8 mouse cellular contexts compared by ENCODE assay signal in the genomic region with DNA sequence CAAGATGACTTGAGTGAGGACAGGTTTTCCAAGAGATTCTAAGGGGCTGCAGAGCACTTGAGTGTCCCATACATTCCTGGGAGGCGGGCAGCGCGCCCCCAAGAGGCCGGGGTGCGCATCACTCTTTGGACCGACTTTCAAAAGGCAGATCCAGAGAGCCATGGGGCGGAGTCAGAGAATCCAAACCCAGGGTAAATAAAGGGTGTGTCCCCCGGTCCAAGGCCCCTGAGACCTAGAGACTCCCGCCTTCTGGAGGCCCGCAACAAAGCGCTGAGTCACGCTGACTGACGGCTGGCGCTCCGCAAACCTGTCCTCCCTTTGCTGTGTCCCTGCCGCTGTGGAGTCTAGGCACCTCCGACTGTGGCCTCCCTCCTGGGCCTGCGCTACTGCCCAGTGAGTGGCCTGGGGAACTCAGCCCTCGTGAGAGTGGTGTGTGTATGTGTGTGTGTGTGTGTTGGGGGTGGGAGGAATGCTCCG. TPM values are rescaled to one million over a fixed set of nuclear protein-coding genes. Genes with fewer than 3 reads are reported as not detected.
DNase-seq lines count a peak whose midpoint lies in the region; ATAC-seq and TF ChIP-seq lines count a peak whose summit lies in the region.

A gene (plus strand): TSS at position 87 of the 477 bp plus-strand sequence.

- peak; percentile 57; the same call in 1 of the 2 replicates for TF ChIP-seq POLR2A in embryonic fibroblast, embryonic 13.5 days (IDR thresholded peaks at IDR 0.05; ENCODE audit: low read depth, low read length)
- no peak for TF ChIP-seq POLR2A in limb, embryonic 14.5 days (IDR thresholded peaks at IDR 0.05; ENCODE audit: borderline replicate concordance, extremely low read depth, insufficient read depth, insufficient read length)
- TF ChIP-seq POLR2A in spleen, adult 2 months (IDR thresholded peaks at IDR 0.05; ENCODE audit: low read depth, low read length), result no peak

- 12% methylated on average over 19 of the region's 20 CpGs for WGBS in limb, embryonic 14.5 days
- 25% methylated on average over 20 of the region's 20 CpGs for WGBS in midbrain, embryonic 14.5 days
- WGBS in spleen, adult 2 months, result 24% methylated on average over 20 of the region's 20 CpGs

- H3K9me3 ChIP-seq in limb, embryonic 14.5 days (ENCODE audit: control insufficient read depth, low read length), result no peaks in the 10 kb centered on the region
- no peaks in the 10 kb centered on the region for H3K9me3 ChIP-seq in midbrain, embryonic 14.5 days (ENCODE audit: control insufficient read depth, low read length)

- peak within 1 kb of the TSS; percentile 45 for H3K9ac ChIP-seq in limb, embryonic 14.5 days (ENCODE audit: low read depth, low read length, severe bottlenecking)
- no peak within 1 kb of the TSS; the same call in 1 of the 2 replicates for H3K9ac ChIP-seq in midbrain, embryonic 14.5 days (replicated peaks; ENCODE audit: low read length)

- peak within 1 kb of the TSS; percentile 30 for H3K27ac ChIP-seq in embryonic fibroblast, embryonic 13.5 days (ENCODE audit: insufficient read depth, low read length)
- no peak within 1 kb of the TSS for H3K27ac ChIP-seq in limb, embryonic 14.5 days (replicated peaks; ENCODE audit: low read depth, low read length)
- no peak within 1 kb of the TSS for H3K27ac ChIP-seq in midbrain, embryonic 14.5 days (replicated peaks; ENCODE audit: low read depth, low read length)
- H3K27ac ChIP-seq in spleen, adult 2 months (ENCODE audit: insufficient read depth, low read length), result no peak within 1 kb of the TSS

- no peaks in the 10 kb centered on the region for H3K36me3 ChIP-seq in limb, embryonic 14.5 days (ENCODE audit: control insufficient read depth, insufficient read depth, low read length)
- no peaks in the 10 kb centered on the region for H3K36me3 ChIP-seq in midbrain, embryonic 14.5 days (ENCODE audit: control insufficient read depth, insufficient read depth, low read length)
- no peaks in the 10 kb centered on the region for H3K36me3 ChIP-seq in spleen, adult 2 months (ENCODE audit: control insufficient read depth, insufficient read depth, low read length)

- H3K4me3 ChIP-seq in embryonic fibroblast, embryonic 13.5 days (ENCODE audit: insufficient read depth, low read length), result peak within 1 kb of the TSS; percentile 15
- peak within 1 kb of the TSS; percentile 33 for H3K4me3 ChIP-seq in limb, embryonic 14.5 days (replicated peaks; ENCODE audit: low read length)
- peak within 1 kb of the TSS; percentile 35 for H3K4me3 ChIP-seq in midbrain, embryonic 14.5 days (replicated peaks; ENCODE audit: low read depth, low read length)
- H3K4me3 ChIP-seq in spleen, adult 2 months (ENCODE audit: extremely low read depth, insufficient read depth, insufficient read length), result peak within 1 kb of the TSS; percentile 30

- peak within 1 kb of the TSS; percentile 51 for H3K4me2 ChIP-seq in limb, embryonic 14.5 days (replicated peaks; ENCODE audit: low read depth, low read length, severe bottlenecking)
- H3K4me2 ChIP-seq in midbrain, embryonic 14.5 days (ENCODE audit: low read length), result peak within 1 kb of the TSS; percentile 54

- DNase-seq in layer of hippocampus, adult 11-12 months (ENCODE audit: low spot score), result peak; percentile 47
- DNase-seq in layer of hippocampus, adult 9-10 months (ENCODE audit: low spot score), result no peak
- DNase-seq in heart, adult 9 months (ENCODE audit: low spot score in 2 of 2), result peak; percentile 64 to 69
- DNase-seq in kidney, adult 9 months, result peak; percentile 53
- peak; percentile 28 for DNase-seq in limb, embryonic 14.5 days (ENCODE audit: low spot score)
- DNase-seq in midbrain, embryonic 14.5 days, result peak; percentile 52
- DNase-seq in spleen, adult 2 months (ENCODE audit: low read depth in 1 of 2, low spot score in 2 of 2), result no peak

- H3K4me1 ChIP-seq in embryonic fibroblast, embryonic 13.5 days (ENCODE audit: control insufficient read depth, insufficient read depth, low read length), result no peaks in the 10 kb centered on the region
- no peaks in the 10 kb centered on the region for H3K4me1 ChIP-seq in limb, embryonic 14.5 days (ENCODE audit: control insufficient read depth, insufficient read depth, low read length)
- no peaks in the 10 kb centered on the region for H3K4me1 ChIP-seq in midbrain, embryonic 14.5 days (ENCODE audit: control insufficient read depth, insufficient read depth, low read length)
- peaks cover 3% of the 10 kb centered on the region; the same call in 1 of the 2 replicates for H3K4me1 ChIP-seq in spleen, adult 2 months (ENCODE audit: control insufficient read depth, insufficient read depth, insufficient read length)

- TF ChIP-seq CTCF in embryonic fibroblast, embryonic 13.5 days (IDR thresholded peaks at IDR 0.05; ENCODE audit: borderline replicate concordance, insufficient read depth, low read length), result no peak
- no peak for TF ChIP-seq CTCF in spleen, adult 2 months (IDR thresholded peaks at IDR 0.05; ENCODE audit: extremely low read depth, insufficient read depth, insufficient read length, insufficient replicate concordance)

- peak; percentile 63 for ATAC-seq in limb, embryonic 14.5 days (ENCODE audit: low FRiP score, low read depth)
- peak; percentile 53; the same call in 1 of the 2 replicates for ATAC-seq in midbrain, embryonic 14.5 days (ENCODE audit: low FRiP score, low TSS enrichment)

- peaks cover 4% of the 10 kb centered on the region; the same call in 1 of the 2 replicates for H3K27me3 ChIP-seq in limb, embryonic 14.5 days (ENCODE audit: control insufficient read depth, insufficient read depth, low read length)
- no peaks in the 10 kb centered on the region for H3K27me3 ChIP-seq in midbrain, embryonic 14.5 days (ENCODE audit: control insufficient read depth, insufficient read depth, low read length)
- H3K27me3 ChIP-seq in spleen, adult 2 months (ENCODE audit: control insufficient read depth, insufficient read depth, low read length), result no peaks in the 10 kb centered on the region

RNA-seq across cellular contexts. Expression of the gene that starts here (rescaled TPM):
- polyA plus RNA-seq in embryonic fibroblast, embryonic 13.5 days (2011; ENCODE audit: insufficient read length, low read depth, missing spikeins), result 11.8 and 14.6 TPM in 2 replicates
- polyA plus RNA-seq in limb, embryonic 14.5 days (2012; rRNA removed), result 2.6 and 3.1 TPM in 2 replicates
- polyA plus RNA-seq in limb, embryonic 14.5 days (2014; fragmentation: Nextera tagmentation; extraction: Ambion mirVana), result 4.7 and 5.9 TPM in 2 replicates
- polyA plus RNA-seq in midbrain, embryonic 14.5 days (2014; fragmentation: Nextera tagmentation; extraction: Ambion mirVana), result 2.3 and 2.6 TPM in 2 replicates
- polyA plus RNA-seq in spleen, adult 2 months (2012; rRNA removed), result 0.97 and 0.99 TPM in 2 replicates

Comparison
In these comparisons a context has a peak if more than half of its experiments do, and no peak if none do; other contexts are left out.
1. DNase-seq: peak in layer of hippocampus, adult 11-12 months (single experiment), heart, adult 9 months (2 of 2), kidney, adult 9 months (single experiment), limb, embryonic 14.5 days (single experiment) and midbrain, embryonic 14.5 days (single experiment); none in layer of hippocampus, adult 9-10 months (single experiment) and spleen, adult 2 months (0 of 2).
2. Peak in every context shown above with its lines, with median percentiles within 50 percentile points of each other: H3K4me3 ChIP-seq.